Mouse (Mus musculus): ENCODE results near the gene Qk.

DNA sequence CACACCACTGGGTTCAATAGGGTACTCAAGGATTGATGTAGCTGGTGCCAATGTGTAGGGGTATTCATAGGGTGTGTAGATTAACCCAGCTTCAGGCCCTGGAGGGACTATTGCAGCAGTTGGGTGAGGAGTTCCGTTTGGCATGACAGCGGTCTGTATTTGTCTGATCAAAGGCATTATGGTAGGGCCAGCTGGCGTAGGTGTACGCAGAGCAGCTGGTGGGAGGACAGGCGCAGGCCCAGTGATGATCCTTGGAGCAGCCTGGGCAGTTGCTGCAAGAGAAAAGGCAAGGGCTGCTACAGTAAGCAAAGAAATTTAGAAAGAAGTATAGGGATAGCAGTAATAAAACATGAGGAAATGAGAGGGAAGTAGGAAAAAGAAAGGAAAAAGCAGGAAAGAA lies 103.5 kb downstream of the Qk start:
- TF ChIP-seq POLR2A (IDR thresholded peaks at IDR 0.05; ENCODE audit: extremely low read depth, insufficient read depth, low read length) (no peak), CTCF (IDR thresholded peaks at IDR 0.05; ENCODE audit: low read depth, low read length) (no peak)

All from liver, adult 2 months (tissue).